Mouse (Mus musculus) liver, embryonic 12.5 days (tissue): ENCODE measurements at regions not wholly inside any gene's neighbourhood (a gene's known extent, or its start where the extent isn't known, plus 50 kb on each side); places are given as distances from the start of the nearest gene placed in this dataset.

Experiments used
- ATAC-seq: fragments of 200-750 bp; cut with Nextera tagmentation; 2 replicates; pipeline ENCODE4 v1.8.0; 2017; ENCODE audit warnings: moderate number of reproducible peaks, mild to moderate bottlenecking, moderate library complexity
- H3K27ac ChIP-seq: fragments of 300-500 bp; sonication (generic); 2 replicates; pipeline ENCODE4 v1.5.1; 2016; ENCODE audit warnings: mild to moderate bottlenecking
- H3K27me3 ChIP-seq: fragments of 300-500 bp; sonication (generic); replicated peaks from 2 replicates; pipeline ENCODE4 v1.6.1; 2016; ENCODE audit warnings: mild to moderate bottlenecking, moderate library complexity
- H3K36me3 ChIP-seq: fragments of 300-500 bp; sonication (generic); 2 replicates; pipeline ENCODE4 v1.6.1; 2016; ENCODE audit warnings: mild to moderate bottlenecking, moderate library complexity
- H3K4me1 ChIP-seq: fragments of 300-500 bp; sonication (generic); 2 replicates; pipeline ENCODE4 v1.6.1; 2016
- H3K4me2 ChIP-seq: fragments of 300-500 bp; sonication (generic); 2 replicates; pipeline ENCODE4 v1.6.1; 2016; ENCODE audit warnings: mild to moderate bottlenecking, moderate library complexity
- H3K4me3 ChIP-seq: fragments of 300-500 bp; sonication (generic); 2 replicates; pipeline ENCODE4 v1.5.1; 2016; ENCODE audit warnings: mild to moderate bottlenecking, moderate library complexity
- H3K9ac ChIP-seq: fragments of 300-500 bp; sonication (generic); 2 replicates; pipeline ENCODE4 v1.6.1; 2016; ENCODE audit warnings: mild to moderate bottlenecking, moderate library complexity
- H3K9me3 ChIP-seq: fragments of 300-500 bp; sonication (generic); replicated peaks from 2 replicates; pipeline ENCODE4 v1.6.1; 2016; ENCODE audit warnings: mild to moderate bottlenecking, moderate library complexity
- WGBS: fragments of 180-500 bp; shearing (Covaris S2); methylation state at CpG from one replicate; pipeline ENCODE4 v1.1.7; 2016; ENCODE audit not compliant: insufficient replicate concordance; 5-methylcytosine and 5-hydroxymethylcytosine counted together

DNA sequence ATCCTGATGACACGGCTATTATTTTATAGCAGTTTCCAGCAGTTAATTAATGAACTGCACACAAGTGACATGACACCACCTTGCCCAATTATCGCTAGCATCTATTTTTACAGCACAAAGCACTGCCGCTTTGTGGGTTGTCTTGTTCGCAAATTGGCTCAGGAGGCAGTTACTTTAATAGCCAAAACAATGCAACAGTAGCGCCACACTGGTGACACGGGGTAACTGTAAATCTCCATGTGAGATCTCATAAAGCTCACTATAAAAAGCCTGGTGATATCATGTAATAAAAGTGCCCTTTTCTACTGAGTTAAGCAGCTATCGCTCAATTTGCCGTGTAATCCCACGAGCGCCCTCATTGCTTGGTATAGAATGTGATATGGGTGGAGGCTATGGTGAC, 715.4 kb upstream of the Adgrl2 start:
- no peak overlapping the region for H3K27ac ChIP-seq
- H3K4me2 ChIP-seq = no peak overlapping the region
- no peaks in the 10 kb centered on the region for H3K9me3 ChIP-seq
- H3K36me3 ChIP-seq = no peaks in the 10 kb centered on the region
- WGBS = 86% methylated on average over 10 of the region's 10 CpGs
- no peak overlapping the region for H3K4me3 ChIP-seq
- no peaks in the 10 kb centered on the region for H3K4me1 ChIP-seq
- ATAC-seq = no peak
- H3K9ac ChIP-seq = no peak overlapping the region
- no peaks in the 10 kb centered on the region for H3K27me3 ChIP-seq

DNA sequence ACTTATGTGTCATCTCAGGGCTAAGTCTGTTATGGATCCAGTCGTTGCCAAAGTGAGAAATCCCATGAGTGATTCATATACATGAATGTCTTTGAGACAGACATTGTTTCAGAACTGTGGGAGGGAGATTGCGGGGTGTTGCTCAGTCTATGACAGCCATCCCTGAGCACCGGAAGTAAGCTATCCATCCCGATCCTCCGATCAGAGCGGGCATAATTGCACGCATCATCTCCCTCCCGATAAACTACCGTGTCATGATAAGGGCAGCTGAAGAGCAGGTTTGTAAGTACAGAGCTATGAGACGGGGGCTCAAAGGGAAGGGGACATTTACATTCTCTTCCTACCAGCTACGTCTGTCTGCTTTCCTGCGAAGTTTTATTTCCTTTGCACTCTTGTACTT, 715.0 kb upstream of the Adgrl2 start:
- no peak overlapping the region for H3K27ac ChIP-seq
- no peaks in the 10 kb centered on the region for H3K4me1 ChIP-seq
- H3K4me3 ChIP-seq = no peak overlapping the region
- no peak overlapping the region for H3K4me2 ChIP-seq
- H3K9ac ChIP-seq = no peak overlapping the region
- no peaks in the 10 kb centered on the region for H3K9me3 ChIP-seq
- no peaks in the 10 kb centered on the region for H3K27me3 ChIP-seq
- 79% methylated on average over 12 of the region's 12 CpGs for WGBS
- no peaks in the 10 kb centered on the region for H3K36me3 ChIP-seq
- ATAC-seq = no peak

DNA sequence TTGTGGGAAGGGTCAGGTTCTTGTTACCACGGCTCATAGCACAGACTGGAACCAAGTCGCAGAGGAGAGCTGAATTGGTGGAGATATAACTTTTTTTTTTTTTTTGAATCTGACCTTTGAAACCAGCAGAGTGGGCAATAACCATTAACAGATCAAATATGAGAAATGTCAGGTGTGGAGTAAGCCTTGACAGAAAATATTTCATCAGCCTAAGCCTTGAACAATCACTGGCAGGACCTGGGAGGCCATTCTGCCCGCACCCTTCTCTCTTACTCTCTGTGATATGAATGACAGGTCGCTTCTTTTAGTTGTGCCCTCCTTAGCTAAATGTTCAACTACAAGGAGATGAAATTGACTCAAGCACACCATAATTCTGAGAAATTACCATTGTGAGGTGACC, 714.1 kb upstream of the Adgrl2 start:
- Histone ChIP-seq H3K9ac (no peak overlapping the region), H3K27ac (no peak overlapping the region), H3K4me1 (no peaks in the 10 kb centered on the region), H3K36me3 (no peaks in the 10 kb centered on the region), H3K4me2 (no peak overlapping the region), H3K9me3 (no peaks in the 10 kb centered on the region), H3K4me3 (no peak overlapping the region), H3K27me3 (no peaks in the 10 kb centered on the region)
- ATAC-seq = no peak
- WGBS = 73% methylated on average over 4 of the region's 4 CpGs

DNA sequence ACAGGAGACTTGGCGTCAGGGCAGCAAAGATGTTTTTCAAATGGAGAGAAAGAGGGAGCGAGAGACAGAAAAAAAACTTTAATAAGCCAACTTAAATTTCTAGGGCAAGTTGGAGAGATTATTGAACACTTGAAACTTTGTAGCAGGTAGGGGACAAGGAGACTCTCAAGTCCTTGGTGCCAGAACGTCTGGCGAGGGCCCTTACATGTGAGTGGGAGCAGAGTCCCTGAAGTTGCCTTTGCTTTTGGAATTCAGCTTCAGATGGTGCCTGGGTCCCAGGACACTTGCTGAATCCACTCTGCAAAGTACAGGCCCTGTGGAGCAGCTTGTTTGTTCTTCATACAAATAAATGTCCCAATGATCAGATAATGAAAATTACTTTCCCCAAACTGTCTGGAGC, 693.2 kb upstream of the Adgrl2 start:
- 79% methylated on average over 4 of the region's 4 CpGs for WGBS

DNA sequence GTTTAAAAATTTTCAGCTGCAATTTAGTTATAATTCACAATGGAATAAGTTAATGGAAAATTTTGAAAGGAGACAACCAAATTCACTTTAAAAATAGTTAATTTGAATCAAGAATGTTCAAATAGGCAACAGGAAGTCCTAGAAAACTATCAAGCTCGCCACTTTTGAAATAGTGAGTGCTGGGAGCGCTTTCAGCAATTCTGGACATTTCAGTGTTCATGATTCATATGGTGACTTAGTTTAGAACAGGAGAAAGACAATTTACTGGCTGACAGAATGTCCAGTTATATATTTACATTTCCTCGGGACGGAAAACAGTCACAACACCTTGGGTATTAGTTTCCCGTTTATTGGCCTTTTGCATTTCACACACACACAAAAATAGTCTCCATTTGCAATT, 691.9 kb upstream of the Adgrl2 start:
- H3K9me3 ChIP-seq = no peaks in the 10 kb centered on the region
- no peak overlapping the region for H3K4me2 ChIP-seq
- no peak for ATAC-seq
- no peak overlapping the region for H3K9ac ChIP-seq
- no peaks in the 10 kb centered on the region for H3K36me3 ChIP-seq
- H3K27me3 ChIP-seq = no peaks in the 10 kb centered on the region
- no peaks in the 10 kb centered on the region for H3K4me1 ChIP-seq
- no peak overlapping the region for H3K4me3 ChIP-seq
- no peak overlapping the region for H3K27ac ChIP-seq
- 70% methylated on average over 5 of the region's 5 CpGs for WGBS

More for the DNA sequence above, 693.2 kb upstream of the Adgrl2 start:
- Histone ChIP-seq H3K9me3 (no peaks in the 10 kb centered on the region), H3K4me2 (no peak overlapping the region), H3K4me3 (no peak overlapping the region), H3K9ac (no peak overlapping the region), H3K4me1 (no peaks in the 10 kb centered on the region), H3K27ac (no peak overlapping the region), H3K27me3 (no peaks in the 10 kb centered on the region), H3K36me3 (no peaks in the 10 kb centered on the region)
- ATAC-seq = no peak

DNA sequence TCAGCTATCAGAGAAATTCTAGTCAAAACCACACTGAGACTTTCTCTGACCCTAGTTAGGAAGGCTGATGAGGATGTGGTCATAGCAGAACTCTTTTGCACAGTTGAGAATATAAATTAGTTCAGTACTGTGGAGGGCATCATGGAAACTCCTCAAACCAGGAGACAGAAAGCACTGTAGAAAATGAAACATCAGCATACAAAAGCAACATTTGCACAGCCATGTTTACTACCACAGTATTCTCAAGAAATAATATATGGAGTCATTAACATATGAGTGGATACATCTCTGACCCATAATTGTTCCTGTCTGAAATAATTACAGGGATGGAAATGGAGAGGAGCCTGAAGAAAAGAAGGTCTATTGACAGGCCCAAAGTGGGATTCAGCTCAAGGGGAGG, 683.6 kb upstream of the Adgrl2 start:
- H3K9ac ChIP-seq = no peak overlapping the region
- H3K9me3 ChIP-seq = no peaks in the 10 kb centered on the region
- no peak overlapping the region for H3K27ac ChIP-seq
- no peaks in the 10 kb centered on the region for H3K27me3 ChIP-seq
- H3K4me3 ChIP-seq = no peak overlapping the region
- ATAC-seq = no peak
- no peaks in the 10 kb centered on the region for H3K36me3 ChIP-seq
- H3K4me1 ChIP-seq = no peaks in the 10 kb centered on the region
- no peak overlapping the region for H3K4me2 ChIP-seq

DNA sequence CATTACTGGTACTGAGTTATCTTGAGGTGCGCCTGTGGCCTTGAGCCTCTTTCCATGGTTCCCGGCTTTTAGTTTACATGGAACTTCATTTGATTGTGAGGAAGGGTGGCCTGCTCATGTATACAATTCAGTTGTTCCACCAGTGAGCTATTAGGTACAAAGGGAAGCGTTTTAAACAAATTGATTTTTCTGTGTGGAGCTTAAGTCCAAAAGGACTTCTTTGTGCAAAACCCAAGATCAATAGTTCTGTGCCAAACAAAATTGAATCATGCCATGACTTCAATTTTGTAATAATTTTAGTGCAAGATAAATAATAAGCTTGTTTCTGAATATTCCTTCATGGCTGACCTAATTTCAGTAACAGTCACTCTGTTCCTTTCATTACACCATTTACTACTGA, 674.3 kb upstream of the Adgrl2 start:
- Histone ChIP-seq H3K9ac (no peak overlapping the region), H3K4me2 (no peak overlapping the region), H3K36me3 (no peaks in the 10 kb centered on the region), H3K9me3 (no peaks in the 10 kb centered on the region), H3K4me3 (no peak overlapping the region), H3K4me1 (no peaks in the 10 kb centered on the region), H3K27ac (no peak overlapping the region), H3K27me3 (no peaks in the 10 kb centered on the region)
- no peak for ATAC-seq
- 71% methylated on average over 3 of the region's 3 CpGs for WGBS

DNA sequence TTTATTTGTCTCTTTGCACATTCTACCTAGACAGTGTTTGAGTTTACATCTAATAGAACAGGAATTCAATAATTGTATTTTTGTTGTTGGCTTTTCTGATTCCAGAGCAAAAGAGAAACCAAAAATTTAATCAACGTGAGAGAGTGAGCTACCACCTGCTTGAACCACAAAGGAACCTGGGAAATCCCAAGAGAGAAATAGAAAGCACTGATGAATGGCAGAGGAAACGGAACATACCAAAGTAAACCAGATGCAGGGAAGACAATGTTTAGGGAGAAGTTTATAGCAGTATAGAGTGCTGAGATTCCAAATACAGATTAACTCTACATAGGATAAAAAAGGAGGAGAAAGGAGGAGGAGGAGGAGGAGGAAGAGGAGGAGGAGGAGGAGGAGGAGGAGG, 648.0 kb upstream of the Adgrl2 start:
- no peaks in the 10 kb centered on the region for H3K9me3 ChIP-seq
- ATAC-seq = no peak
- no peaks in the 10 kb centered on the region for H3K36me3 ChIP-seq
- no peak overlapping the region for H3K4me3 ChIP-seq
- no peak overlapping the region for H3K27ac ChIP-seq
- H3K9ac ChIP-seq = no peak overlapping the region
- 55% methylated on average over 2 of the region's 2 CpGs for WGBS
- H3K27me3 ChIP-seq = no peaks in the 10 kb centered on the region
- H3K4me2 ChIP-seq = no peak overlapping the region
- no peaks in the 10 kb centered on the region for H3K4me1 ChIP-seq

DNA sequence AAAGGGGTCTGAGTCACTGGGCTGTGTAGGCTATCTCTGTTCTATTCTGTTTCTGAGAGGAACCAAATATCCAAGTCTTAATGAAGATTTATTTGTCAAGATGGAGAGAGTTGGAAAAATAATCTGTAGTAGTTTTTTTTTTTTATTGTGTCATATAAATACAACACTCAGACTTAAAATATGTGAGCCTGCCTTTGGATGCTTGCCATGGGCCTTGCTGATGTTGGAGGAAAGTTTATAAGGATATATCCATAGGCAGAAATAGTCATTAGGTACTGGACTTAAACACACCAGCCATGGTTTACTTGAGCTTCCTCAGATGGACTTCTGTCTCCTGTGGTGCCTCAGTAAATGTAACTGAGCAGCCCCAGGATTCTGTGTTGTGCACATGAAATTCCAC, 635.8 kb upstream of the Adgrl2 start:
- Histone ChIP-seq H3K27me3 (no peaks in the 10 kb centered on the region), H3K4me2 (no peak overlapping the region)
- ATAC-seq = no peak

DNA sequence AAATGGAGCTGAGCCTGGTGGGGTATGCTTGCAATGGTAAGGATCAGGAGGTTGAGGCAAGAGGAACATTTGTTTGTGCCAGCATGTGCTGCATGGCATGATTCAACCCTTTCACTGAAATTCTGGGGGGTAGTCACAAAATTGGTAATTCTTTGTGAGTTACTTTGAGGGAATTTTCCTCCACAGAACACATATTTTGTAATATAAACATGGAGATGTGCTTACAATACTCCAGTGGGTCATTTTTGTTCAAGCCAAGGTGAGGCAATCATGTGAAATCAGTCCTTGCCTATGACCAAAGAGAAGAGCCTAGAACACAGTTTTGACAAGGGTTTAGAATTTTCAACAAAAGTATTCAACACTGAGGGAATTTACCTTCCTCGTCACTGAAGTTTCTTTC, 635.1 kb upstream of the Adgrl2 start:
- no peak overlapping the region for H3K4me3 ChIP-seq
- no peak for ATAC-seq
- no peaks in the 10 kb centered on the region for H3K36me3 ChIP-seq
- H3K4me2 ChIP-seq = no peak overlapping the region
- no peaks in the 10 kb centered on the region for H3K4me1 ChIP-seq
- WGBS = 68% methylated on average over 1 of the region's 1 CpGs
- H3K27ac ChIP-seq = no peak overlapping the region
- H3K9ac ChIP-seq = no peak overlapping the region
- no peaks in the 10 kb centered on the region for H3K9me3 ChIP-seq
- H3K27me3 ChIP-seq = no peaks in the 10 kb centered on the region

More for the DNA sequence above, 635.8 kb upstream of the Adgrl2 start:
- no peak overlapping the region for H3K4me3 ChIP-seq
- H3K36me3 ChIP-seq = no peaks in the 10 kb centered on the region
- no peak overlapping the region for H3K9ac ChIP-seq
- H3K9me3 ChIP-seq = no peaks in the 10 kb centered on the region
- H3K4me1 ChIP-seq = no peaks in the 10 kb centered on the region
- H3K27ac ChIP-seq = no peak overlapping the region

DNA sequence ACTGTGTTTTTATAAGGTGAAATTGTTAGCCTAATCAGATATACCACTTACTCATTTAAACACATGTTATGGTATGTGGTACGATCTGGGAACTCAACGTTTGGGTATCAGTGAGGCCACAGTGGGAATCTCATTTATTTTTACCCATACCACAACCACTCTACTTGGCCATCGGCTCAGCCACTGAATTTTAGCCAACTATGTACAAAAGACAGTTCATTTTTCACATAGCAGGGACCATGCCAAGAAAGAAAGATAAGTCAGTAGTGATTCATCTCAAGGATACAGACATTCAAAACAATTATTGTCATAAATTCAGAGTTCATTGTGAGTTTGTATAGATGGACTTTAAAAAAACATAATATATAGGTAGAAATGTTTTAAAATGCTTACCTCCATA, 634.7 kb upstream of the Adgrl2 start:
- Histone ChIP-seq H3K4me3 (no peak overlapping the region), H3K27ac (no peak overlapping the region), H3K9me3 (no peaks in the 10 kb centered on the region), H3K27me3 (no peaks in the 10 kb centered on the region), H3K9ac (no peak overlapping the region), H3K4me2 (no peak overlapping the region), H3K4me1 (no peaks in the 10 kb centered on the region), H3K36me3 (no peaks in the 10 kb centered on the region)
- no peak for ATAC-seq
- 57% methylated on average over 3 of the region's 3 CpGs for WGBS

DNA sequence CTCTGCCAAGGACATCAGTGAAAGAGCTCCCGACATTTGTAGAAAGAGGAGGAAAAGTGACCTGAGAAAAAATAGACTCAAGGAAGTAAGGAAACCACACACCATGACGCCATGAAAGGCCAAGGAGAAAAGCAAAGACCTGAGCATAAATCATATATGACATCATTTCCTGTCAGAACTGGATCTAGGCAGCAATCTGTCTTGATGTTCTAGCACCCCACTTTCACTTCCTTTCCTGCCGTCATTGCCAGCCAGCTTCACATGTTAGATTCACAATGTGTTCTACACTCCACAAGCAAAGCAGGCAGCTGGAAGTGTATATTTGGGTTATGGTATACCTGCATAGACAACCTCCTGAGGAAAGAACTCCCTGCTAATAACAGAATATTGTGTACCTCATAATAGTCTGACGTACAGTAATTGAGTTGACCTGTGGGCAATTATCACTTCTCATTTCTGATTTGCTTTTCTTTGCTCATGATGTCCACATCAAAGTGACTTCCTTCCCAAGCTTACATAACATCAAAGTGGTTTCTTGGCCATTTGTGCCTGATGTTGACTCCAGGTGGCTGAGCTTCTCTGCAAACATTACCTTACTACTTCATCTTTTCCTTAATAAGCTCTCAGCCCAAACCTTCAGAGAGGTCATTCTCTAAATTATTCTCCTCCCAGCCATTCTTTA, 633.6 kb upstream of the Adgrl2 start:
- ATAC-seq = no peak
- no peaks in the 10 kb centered on the region for H3K4me1 ChIP-seq
- no peak overlapping the region for H3K4me3 ChIP-seq
- no peak overlapping the region for H3K9ac ChIP-seq
- WGBS = 33% methylated on average over 4 of the region's 4 CpGs
- H3K4me2 ChIP-seq = no peak overlapping the region
- no peaks in the 10 kb centered on the region for H3K27me3 ChIP-seq
- no peaks in the 10 kb centered on the region for H3K9me3 ChIP-seq
- H3K27ac ChIP-seq = no peak overlapping the region
- no peaks in the 10 kb centered on the region for H3K36me3 ChIP-seq

DNA sequence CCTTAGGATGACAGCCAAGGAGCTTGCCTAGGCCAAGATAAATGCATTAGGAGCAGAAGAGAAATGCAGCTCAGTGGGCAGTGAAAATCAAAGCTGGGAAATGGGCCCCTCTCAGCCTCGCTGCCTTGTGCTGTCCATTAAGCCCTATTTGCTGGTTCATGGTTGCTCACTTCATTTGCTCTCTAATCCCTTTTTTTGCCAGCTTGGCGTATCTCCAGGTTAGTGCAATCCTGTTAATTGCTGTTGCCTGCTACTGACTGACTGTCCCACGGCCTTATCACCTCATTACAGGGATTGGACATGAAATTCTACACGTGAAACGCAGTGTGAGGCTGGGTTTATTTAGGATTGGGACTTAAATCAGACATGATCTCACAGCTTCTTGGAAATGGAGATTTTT, 613.5 kb upstream of the Adgrl2 start:
- ATAC-seq = no peak
- no peaks in the 10 kb centered on the region for H3K4me1 ChIP-seq
- H3K4me2 ChIP-seq = no peak overlapping the region
- WGBS = 58% methylated on average over 5 of the region's 5 CpGs
- no peak overlapping the region for H3K9ac ChIP-seq
- no peaks in the 10 kb centered on the region for H3K27me3 ChIP-seq
- no peaks in the 10 kb centered on the region for H3K9me3 ChIP-seq
- H3K27ac ChIP-seq = no peak overlapping the region
- H3K36me3 ChIP-seq = no peaks in the 10 kb centered on the region
- H3K4me3 ChIP-seq = no peak overlapping the region
